Mouse (Mus musculus) heart, postnatal 0 days (tissue): Measurements from ENCODE around the gene Bak1. TPM values are rescaled to one million over a fixed set of nuclear protein-coding genes. Genes with fewer than 3 reads are reported as not detected.

Experiments
- ATAC-seq: fragments of 200-750 bp; cut with Nextera tagmentation; 2 replicates; pipeline ENCODE4 v1.8.0; 2017; ENCODE audit warnings: low read depth, moderate number of reproducible peaks, moderate library complexity; ENCODE audit not compliant: insufficient read depth
- DNase-seq: peaks from one replicate; pipeline ENCODE4 v3.0.0-alpha.2; 2016; ENCODE audit warnings: low spot score
- H3K27ac ChIP-seq: fragments of 300-500 bp; sonication (generic); 2 replicates; pipeline ENCODE4 v1.5.1; 2014; ENCODE audit warnings: low read depth, mild to moderate bottlenecking
- H3K27me3 ChIP-seq: fragments of 300-500 bp; sonication (generic); 2 replicates; pipeline ENCODE4 v1.6.1; 2014; ENCODE audit warnings: low read length, mixed read lengths; ENCODE audit not compliant: control insufficient read depth, insufficient read depth
- H3K36me3 ChIP-seq: fragments of 300-500 bp; sonication (generic); replicated peaks from 2 replicates; pipeline ENCODE4 v1.6.1; 2014; ENCODE audit warnings: low read length, mixed read lengths; ENCODE audit not compliant: control insufficient read depth, insufficient read depth
- H3K4me1 ChIP-seq: fragments of 300-500 bp; sonication (generic); 2 replicates; pipeline ENCODE4 v1.6.1; 2014; ENCODE audit warnings: antibody characterized with exemption; ENCODE audit not compliant: control insufficient read depth, insufficient read depth
- H3K4me2 ChIP-seq: fragments of 300-500 bp; sonication (generic); 2 replicates; pipeline ENCODE4 v1.6.1; 2014; ENCODE audit warnings: low read depth, mild to moderate bottlenecking, low read length, moderate library complexity
- H3K4me3 ChIP-seq: fragments of 300-500 bp; sonication (generic); 2 replicates; pipeline ENCODE4 v1.5.1; 2014; ENCODE audit warnings: low read depth, low read length
- H3K9ac ChIP-seq: fragments of 300-500 bp; sonication (generic); replicated peaks from 2 replicates; pipeline ENCODE4 v1.6.1; 2014; ENCODE audit warnings: low read depth, low read length, mixed read lengths
- H3K9me3 ChIP-seq: fragments of 300-500 bp; sonication (generic); replicated peaks from 2 replicates; pipeline ENCODE4 v1.6.1; 2016; ENCODE audit warnings: low read length; ENCODE audit not compliant: control insufficient read depth
- CTCF ChIP-seq: IDR thresholded peaks from 2 replicates; pipeline ENCODE4 v1.5.1; 2016; ENCODE audit warnings: antibody characterized with exemption, control low read depth, low read depth
- EP300 ChIP-seq: IDR thresholded peaks from 2 replicates; pipeline ENCODE4 v1.6.1; 2016; ENCODE audit warnings: antibody characterized with exemption, low read depth
- WGBS: fragments of 180-500 bp; shearing (Covaris S2); extraction: QIAGEN DNeasy Blood & Tissue Kit; methylation state at CpG from one replicate; pipeline ENCODE4 v1.1.7; 2014; 5-methylcytosine and 5-hydroxymethylcytosine counted together
- polyA plus RNA-seq: library from polyadenylated mRNA; unstranded; fragments of >200 nt; fragmentation: Nextera tagmentation; extraction: Ambion mirVana; gene quantifications from 2 replicates; pipeline ENCODE4 v1.2.1, GENCODE M21; 2015
- total RNA-seq: library from RNA; depleted of rRNA; stranded (reverse); fragments of >200 nt; gene quantifications from 2 replicates; pipeline ENCODE4 v1.2.3, GENCODE M21; 2014; ENCODE audit warnings: low replicate concordance

Bak1 gene
- total and polyA plus RNA-seq, 2 experiments from 2014 or later, result 4.5 to 82.4 TPM

GRCm38 (mm10) chr17:27074236-27074635 lies 45.4 kb upstream of the Bak1 start:
- DNase-seq (no peak), ATAC-seq (no peak)
- TF ChIP-seq EP300, result no peak
- no peak for TF ChIP-seq CTCF
- Histone ChIP-seq H3K9ac (no peak overlapping the region), H3K27me3 (no peaks in the 10 kb centered on the region), H3K4me3 (no peak overlapping the region), H3K9me3 (peaks cover 5% of the 10 kb centered on the region; the same call in 1 of the 2 replicates), H3K27ac (no peak overlapping the region), H3K36me3 (no peaks in the 10 kb centered on the region), H3K4me1 (peaks cover 7% of the 10 kb centered on the region; the same call in 1 of the 2 replicates), H3K4me2 (no peak overlapping the region)
- 64% methylated on average over 6 of the region's 6 CpGs for WGBS

- Histone ChIP-seq H3K27me3 (no peaks in the 10 kb centered on the region), H3K4me3 (no peak overlapping the region), H3K4me1 (peaks cover 7% of the 10 kb centered on the region; the same call in 1 of the 2 replicates), H3K9ac (no peak overlapping the region), H3K4me2 (no peak overlapping the region), H3K27ac (no peak overlapping the region), H3K9me3 (peaks cover 5% of the 10 kb centered on the region; the same call in 1 of the 2 replicates), H3K36me3 (no peaks in the 10 kb centered on the region)
- no peak for TF ChIP-seq CTCF
- TF ChIP-seq EP300, result no peak
- DNase-seq, result no peak
- no peak for ATAC-seq
- 53% methylated on average over 6 of the region's 9 CpGs for WGBS
Observed at GRCm38 (mm10) chr17:27073778-27074177, 45.0 kb upstream of the Bak1 start.

- TF ChIP-seq EP300, result no peak
- TF ChIP-seq CTCF, result no peak
- no peak overlapping the region for H3K4me3 ChIP-seq
- H3K9ac ChIP-seq, result no peak overlapping the region
- no peak overlapping the region for H3K27ac ChIP-seq
- H3K4me1 ChIP-seq, result peaks cover 7% of the 10 kb centered on the region; the same call in 1 of the 2 replicates
- no peak overlapping the region for H3K4me2 ChIP-seq
- ATAC-seq (no peak), DNase-seq (no peak)
- H3K27me3 ChIP-seq, result no peaks in the 10 kb centered on the region
- H3K36me3 ChIP-seq, result no peaks in the 10 kb centered on the region
- 79% methylated on average over 5 of the region's 5 CpGs for WGBS
- peaks cover 5% of the 10 kb centered on the region; the same call in 1 of the 2 replicates for H3K9me3 ChIP-seq
Observed at GRCm38 (mm10) chr17:27073126-27073525, 44.3 kb upstream of the Bak1 start.

- no peaks in the 10 kb centered on the region for H3K9me3 ChIP-seq
- H3K4me2 ChIP-seq, result no peak overlapping the region
- TF ChIP-seq EP300, result no peak
- H3K4me3 ChIP-seq, result no peak overlapping the region
- H3K27ac ChIP-seq, result no peak overlapping the region
- peaks cover 7% of the 10 kb centered on the region; the same call in 1 of the 2 replicates for H3K4me1 ChIP-seq
- no peak overlapping the region for H3K9ac ChIP-seq
- no peak for DNase-seq
- no peaks in the 10 kb centered on the region for H3K36me3 ChIP-seq
- H3K27me3 ChIP-seq, result no peaks in the 10 kb centered on the region
- no peak for ATAC-seq
- 91% methylated on average over 8 of the region's 8 CpGs for WGBS
Observed at GRCm38 (mm10) chr17:27072363-27072762, 43.6 kb upstream of the Bak1 start.

GRCm38 (mm10) chr17:27071630-27072029 lies 42.8 kb upstream of the Bak1 start:
- peaks cover 7% of the 10 kb centered on the region; the same call in 1 of the 2 replicates for H3K4me1 ChIP-seq
- no peak overlapping the region for H3K27ac ChIP-seq
- TF ChIP-seq EP300 (no peak), CTCF (peak; percentile 50)
- H3K9me3 ChIP-seq, result no peaks in the 10 kb centered on the region
- H3K36me3 ChIP-seq, result no peaks in the 10 kb centered on the region
- no peaks in the 10 kb centered on the region for H3K27me3 ChIP-seq
- DNase-seq, result no peak
- H3K4me3 ChIP-seq, result no peak overlapping the region
- 50% methylated on average over 6 of the region's 6 CpGs for WGBS
- ATAC-seq, result no peak
- no peak overlapping the region for H3K4me2 ChIP-seq
- H3K9ac ChIP-seq, result no peak overlapping the region

GRCm38 (mm10) chr17:27070913-27071312 lies 42.1 kb upstream of the Bak1 start:
- no peaks in the 10 kb centered on the region for H3K9me3 ChIP-seq
- H3K4me1 ChIP-seq, result peaks cover 7% of the 10 kb centered on the region; the same call in 1 of the 2 replicates
- H3K4me3 ChIP-seq, result no peak overlapping the region
- H3K36me3 ChIP-seq, result no peaks in the 10 kb centered on the region
- no peaks in the 10 kb centered on the region for H3K27me3 ChIP-seq
- 82% methylated on average over 7 of the region's 7 CpGs for WGBS
- TF ChIP-seq EP300 (no peak), CTCF (no peak)
- H3K9ac ChIP-seq, result no peak overlapping the region
- DNase-seq, result no peak
- H3K4me2 ChIP-seq, result no peak overlapping the region
- no peak overlapping the region for H3K27ac ChIP-seq
- ATAC-seq, result no peak
